Mouse (Mus musculus) cortical plate, adult 2 months (tissue): Measurements from ENCODE around the gene Tcp1. TPM values are rescaled to one million over a fixed set of nuclear protein-coding genes. Genes with fewer than 3 reads are reported as not detected.
"Not testable (repeated sequence)": the region's sequence is repeated elsewhere in the genome, so short reads cannot be mapped to it uniquely, and the experiment has no call there.

ENCODE experiments used
- H3K27ac ChIP-seq: fragments of 200-500 bp; 2 replicates; pipeline ENCODE4 v1.5.1; 2012; ENCODE audit warnings: low read length, control low read depth, inconsistent platforms; ENCODE audit not compliant: insufficient read depth
- H3K4me1 ChIP-seq: fragments of 200-500 bp; 2 replicates; pipeline ENCODE4 v1.6.1; 2011; ENCODE audit warnings: low read length; ENCODE audit not compliant: control insufficient read depth, insufficient read depth
- H3K4me3 ChIP-seq: fragments of 200-500 bp; 2 replicates; pipeline ENCODE4 v1.5.1; 2011; ENCODE audit warnings: mild to moderate bottlenecking, low read length, control low read depth; ENCODE audit not compliant: insufficient read depth
- CTCF ChIP-seq: fragments of 200-500 bp; IDR thresholded peaks from 2 replicates; pipeline ENCODE4 v1.5.1; 2011; ENCODE audit warnings: mild to moderate bottlenecking, control low read depth, low read length; ENCODE audit not compliant: insufficient read depth; ENCODE audit errors: extremely low read depth
- POLR2A ChIP-seq: fragments of 200-500 bp; IDR thresholded peaks from 2 replicates; pipeline ENCODE4 v1.6.1; 2011; ENCODE audit warnings: mild to moderate bottlenecking, low read length, control low read depth; ENCODE audit not compliant: insufficient read depth; ENCODE audit errors: extremely low read depth
- polyA plus RNA-seq: library from polyadenylated mRNA; depleted of rRNA; stranded (reverse); fragments of >200 nt; gene quantifications from 2 replicates; pipeline ENCODE4 v1.2.3, GENCODE M21; 2012

Tcp1 gene
- polyA plus RNA-seq, 1 experiment, result 140 TPM

- Histone ChIP-seq H3K4me3 (no peak overlapping the region), H3K27ac (no peak overlapping the region), H3K4me1 (0 out of 2 replicates have a peak, but pooled peaks cover 1% of the 10 kb centered on the region)
- TF ChIP-seq POLR2A (no peak), CTCF (no peak)
These were observed 22.0 kb downstream of the Tcp1 start for GRCm38 (mm10) chr17:12937412-12937970.

GRCm38 (mm10) chr17:12938077-12938476 is 22.6 kb downstream of the Tcp1 start:
- Histone ChIP-seq H3K4me1 (0 out of 2 replicates have a peak, but pooled peaks cover 1% of the 10 kb centered on the region), H3K27ac (no peak overlapping the region), H3K4me3 (no peak overlapping the region)
- TF ChIP-seq POLR2A (no peak), CTCF (no peak)

GRCm38 (mm10) chr17:12939377-12940148 is 24.1 kb downstream of the Tcp1 start:
- not testable (repeated sequence) for H3K4me1 ChIP-seq, H3K27ac ChIP-seq
- H3K4me3 ChIP-seq, result peak overlapping the region; percentile 37; the same call in 1 of the 2 replicates

DNA sequence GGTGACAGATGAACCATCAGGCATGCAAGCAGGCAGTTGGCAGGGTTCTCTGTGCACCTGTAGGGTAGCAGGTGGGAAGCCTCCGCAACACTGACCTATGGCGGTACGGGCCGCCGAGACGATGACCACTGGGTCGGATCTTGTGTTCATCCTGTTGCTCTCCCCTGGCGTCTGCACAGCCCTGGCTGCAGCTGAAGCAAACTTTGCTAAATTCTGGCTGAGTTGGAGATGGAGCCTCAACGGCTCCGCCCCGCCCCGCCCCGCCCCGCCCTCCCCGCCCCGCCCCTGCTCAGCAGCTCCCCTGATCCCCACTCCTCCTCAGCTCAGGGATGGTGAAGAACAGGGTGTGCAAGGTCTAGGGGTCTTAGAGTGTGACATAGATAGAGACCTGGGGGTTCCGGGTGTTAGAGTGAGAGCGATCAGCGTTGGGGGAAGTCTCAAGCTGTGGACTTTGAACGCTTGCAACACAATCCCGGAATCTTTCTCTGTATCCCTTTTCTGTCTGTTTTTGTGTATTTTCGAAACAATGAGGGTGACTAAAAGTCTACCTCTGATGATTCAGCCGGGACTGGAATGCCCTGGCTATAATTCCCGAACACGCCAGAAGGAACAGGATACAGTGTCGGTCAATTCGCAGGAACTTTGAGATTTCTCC is 24.8 kb downstream of the Tcp1 start, which contains the start of gene Acat3:
Acat3 (minus strand) TSS at position 450 of the 655 bp plus-strand sequence.
- no peak within 1 kb of the TSS for H3K27ac ChIP-seq
- TF ChIP-seq CTCF (no peak), POLR2A (no peak)
- peak within 1 kb of the TSS; percentile 37 for H3K4me3 ChIP-seq
- H3K4me1 ChIP-seq, result 0 out of 2 replicates have a peak, but pooled peaks cover 1% of the 10 kb centered on the region

DNA sequence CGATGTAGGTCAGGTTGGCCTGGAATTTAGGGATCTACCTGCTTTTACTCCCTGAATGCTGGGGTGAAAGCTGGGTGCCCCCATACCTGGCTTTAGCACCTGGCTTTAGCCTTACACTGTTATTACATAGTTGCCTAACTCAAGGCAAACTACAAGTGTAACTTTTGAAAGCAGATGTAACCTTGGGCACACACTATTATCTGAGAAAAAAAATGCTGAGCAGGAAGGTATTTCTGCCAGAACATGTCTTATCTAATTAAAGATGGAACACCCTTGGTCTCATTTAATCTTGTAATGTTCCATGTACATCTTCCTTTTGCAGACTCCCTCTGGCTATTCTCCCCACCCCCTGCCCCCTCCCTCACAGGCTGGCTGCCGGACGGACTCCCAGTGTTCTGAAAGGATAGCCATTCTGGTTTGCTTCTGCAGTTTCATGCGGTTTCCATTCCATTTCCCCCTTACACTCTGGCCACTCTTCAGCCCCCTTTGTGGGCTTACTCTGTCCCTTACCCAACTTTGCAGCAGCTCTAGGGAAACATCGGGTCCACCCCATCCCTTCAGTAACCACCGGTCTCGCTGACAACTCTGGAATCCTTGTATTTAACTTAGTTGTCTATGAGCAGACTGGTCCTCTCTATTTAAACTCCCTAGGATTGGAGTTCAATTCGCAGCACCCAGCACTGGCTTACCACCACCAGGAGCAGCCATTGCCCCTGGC is 26.2 kb downstream of the Tcp1 start:
- no peak for TF ChIP-seq CTCF
- no peak for TF ChIP-seq POLR2A
- Histone ChIP-seq H3K27ac (no peak overlapping the region), H3K4me1 (0 out of 2 replicates have a peak, but pooled peaks cover 1% of the 10 kb centered on the region), H3K4me3 (no peak overlapping the region)

DNA sequence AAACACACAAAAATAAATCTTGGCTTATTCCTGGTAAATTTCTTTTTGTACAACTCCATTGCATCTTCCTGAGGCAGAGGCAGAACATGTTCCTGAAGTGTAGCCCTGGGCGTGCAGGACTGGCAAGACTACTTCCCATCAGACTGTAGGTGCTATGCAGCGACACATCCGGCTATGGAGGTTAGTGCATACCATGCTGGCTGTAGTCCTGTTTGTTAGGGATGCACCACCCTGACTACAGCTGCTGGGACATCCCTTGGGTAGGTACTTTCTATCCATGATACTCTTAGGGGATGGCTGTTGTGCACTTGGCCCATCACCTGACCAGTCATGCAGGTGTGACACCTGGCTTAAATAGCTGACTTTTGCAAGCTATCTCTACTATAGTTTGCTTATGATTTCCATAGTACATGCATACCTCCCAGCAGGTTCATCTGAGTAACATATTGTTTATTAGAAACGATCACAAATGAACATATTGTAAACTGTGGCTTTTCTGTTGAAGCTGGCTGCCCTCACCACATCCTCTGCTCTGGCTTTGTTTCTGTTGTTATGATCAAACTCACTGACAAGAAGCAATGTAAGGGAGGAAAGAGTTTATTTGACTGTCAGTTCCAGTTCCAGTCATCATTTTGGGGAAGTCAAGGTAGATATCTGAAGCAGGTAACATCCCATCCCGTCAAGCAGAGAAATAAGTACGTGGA is 27.1 kb downstream of the Tcp1 start:
- Histone ChIP-seq H3K4me1 (0 out of 2 replicates have a peak, but pooled peaks cover 1% of the 10 kb centered on the region), H3K4me3 (no peak overlapping the region), H3K27ac (no peak overlapping the region)
- TF ChIP-seq CTCF, result no peak
- TF ChIP-seq POLR2A, result no peak

DNA sequence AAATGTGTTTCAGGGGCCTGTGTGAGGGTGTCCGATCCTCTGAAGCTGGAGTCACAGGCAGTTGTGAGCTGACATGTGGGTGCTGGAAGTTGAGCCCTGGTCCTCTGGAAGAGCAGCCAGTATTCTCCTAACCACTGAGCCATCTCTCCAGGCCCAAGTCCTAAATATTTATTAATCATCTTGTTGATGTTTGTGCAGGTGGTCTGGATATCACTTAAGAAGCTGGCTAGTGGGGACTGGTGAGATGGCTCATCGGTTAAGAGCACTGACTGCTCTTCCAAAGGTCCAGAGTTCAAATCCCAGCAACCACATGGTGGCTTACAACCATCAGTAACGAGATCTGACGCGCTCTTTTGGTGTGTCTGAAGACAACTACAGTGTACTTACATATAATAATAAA is 34.2 kb downstream of the Tcp1 start:
- Histone ChIP-seq H3K4me1 (peaks cover 4% of the 10 kb centered on the region), H3K27ac (no peak overlapping the region), H3K4me3 (no peak overlapping the region)
- TF ChIP-seq CTCF (no peak), POLR2A (no peak)

- TF ChIP-seq CTCF (no peak), POLR2A (no peak)
- Histone ChIP-seq H3K4me3 (no peak overlapping the region), H3K27ac (no peak overlapping the region), H3K4me1 (peaks cover 2% of the 10 kb centered on the region; the same call in 1 of the 2 replicates)
These were observed 41.2 kb downstream of the Tcp1 start for GRCm38 (mm10) chr17:12956664-12957063.

DNA sequence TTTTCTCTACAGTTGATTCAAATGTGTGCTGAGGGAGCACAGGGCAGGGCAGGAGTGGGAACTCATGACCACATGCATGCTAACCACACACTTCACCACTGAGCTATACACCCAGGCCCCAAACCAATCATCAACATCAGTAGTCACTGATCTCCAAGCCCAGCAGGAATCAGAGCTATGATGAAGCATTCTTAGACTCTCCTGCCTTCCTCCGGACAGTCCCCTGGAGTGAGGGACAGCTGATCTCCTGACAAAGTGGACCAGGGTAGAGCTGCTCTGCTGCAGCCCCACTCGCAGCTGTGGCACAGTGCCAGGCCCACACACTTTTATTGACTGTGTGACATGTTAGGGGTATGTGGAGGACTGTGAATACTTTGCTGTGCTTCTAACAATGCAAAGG is 43.9 kb downstream of the Tcp1 start:
- not testable (repeated sequence) for H3K4me1 ChIP-seq, H3K4me3 ChIP-seq, H3K27ac ChIP-seq
